Mouse (Mus musculus) neural tube, embryonic 14.5 days (tissue): ENCODE measurements around the gene Arpc2. TPM values are rescaled to one million over a fixed set of nuclear protein-coding genes. Genes with fewer than 3 reads are reported as not detected.

Experiments used
- ATAC-seq: fragments of 200-750 bp; cut with Nextera tagmentation; 2 replicates; pipeline ENCODE4 v1.8.0; 2017; ENCODE audit warnings: low read depth, mild to moderate bottlenecking, moderate TSS enrichment, moderate library complexity
- H3K27ac ChIP-seq: fragments of 300-500 bp; sonication (generic); 2 replicates; pipeline ENCODE4 v1.5.1; 2014; ENCODE audit warnings: low read depth, mild to moderate bottlenecking, control low read depth, low read length, moderate library complexity, mixed read lengths
- H3K27me3 ChIP-seq: fragments of 300-500 bp; sonication (generic); 2 replicates; pipeline ENCODE4 v1.6.1; 2014; ENCODE audit warnings: low read length; ENCODE audit not compliant: control insufficient read depth, insufficient read depth
- H3K36me3 ChIP-seq: fragments of 300-500 bp; sonication (generic); 2 replicates; pipeline ENCODE4 v1.6.1; 2014; ENCODE audit warnings: low read length, mixed read lengths; ENCODE audit not compliant: control insufficient read depth, insufficient read depth
- H3K4me1 ChIP-seq: fragments of 300-500 bp; sonication (generic); 2 replicates; pipeline ENCODE4 v1.6.1; 2014; ENCODE audit warnings: low read length; ENCODE audit not compliant: control insufficient read depth, insufficient read depth
- H3K4me2 ChIP-seq: fragments of 300-500 bp; sonication (generic); 2 replicates; pipeline ENCODE4 v1.6.1; 2014; ENCODE audit warnings: mild to moderate bottlenecking, low read depth, low read length, control low read depth
- H3K4me3 ChIP-seq: fragments of 300-500 bp; sonication (generic); 2 replicates; pipeline ENCODE4 v1.5.1; 2014; ENCODE audit warnings: low read depth, low read length, control low read depth, mixed read lengths
- H3K9ac ChIP-seq: fragments of 300-500 bp; sonication (generic); replicated peaks from 2 replicates; pipeline ENCODE4 v1.6.1; 2014; ENCODE audit warnings: low read depth, mild to moderate bottlenecking, control low read depth, low read length, mixed read lengths
- H3K9me3 ChIP-seq: fragments of 300-500 bp; sonication (generic); 2 replicates; pipeline ENCODE4 v1.6.1; 2016; ENCODE audit warnings: low read length; ENCODE audit not compliant: control insufficient read depth
- WGBS: fragments of 180-500 bp; shearing (Covaris S2); extraction: QIAGEN DNeasy Blood & Tissue Kit; methylation state at CpG from one replicate; pipeline ENCODE4 v1.1.7; 2014; 5-methylcytosine and 5-hydroxymethylcytosine counted together
- polyA plus RNA-seq: library from polyadenylated mRNA; unstranded; fragments of >200 nt; fragmentation: Nextera tagmentation; extraction: Ambion mirVana; gene quantifications from 2 replicates; pipeline ENCODE4 v1.2.1, GENCODE M21; 2014

Gene Arpc2
- polyA plus RNA-seq, 1 experiment from 2014 or later = 294 TPM

GRCm38 (mm10) chr1:74292331-74293020 is 56.6 kb downstream of the Arpc2 start:
- 88% methylated on average over 11 of the region's 11 CpGs for WGBS
- Histone ChIP-seq H3K4me3 (no peak overlapping the region), H3K27me3 (no peaks in the 10 kb centered on the region), H3K9ac (no peak overlapping the region), H3K4me1 (peaks cover 13% of the 10 kb centered on the region; the same call in 1 of the 2 replicates), H3K36me3 (0 out of 2 replicates have a peak, but pooled peaks cover 3% of the 10 kb centered on the region), H3K27ac (no peak overlapping the region), H3K4me2 (no peak overlapping the region), H3K9me3 (no peaks in the 10 kb centered on the region)
- ATAC-seq = no peak

- Histone ChIP-seq H3K36me3 (peaks cover 3% of the 10 kb centered on the region; the same call in 1 of the 2 replicates), H3K4me2 (no peak overlapping the region), H3K4me3 (no peak overlapping the region), H3K27ac (no peak overlapping the region), H3K27me3 (no peaks in the 10 kb centered on the region), H3K9me3 (no peaks in the 10 kb centered on the region), H3K9ac (no peak overlapping the region), H3K4me1 (peaks cover 13% of the 10 kb centered on the region; the same call in 1 of the 2 replicates)
- no peak for ATAC-seq
- WGBS = 87% methylated on average over 8 of the region's 8 CpGs
Observed at GRCm38 (mm10) chr1:74293306-74293960, 57.5 kb downstream of the Arpc2 start.

GRCm38 (mm10) chr1:74294090-74294643 is 58.3 kb downstream of the Arpc2 start:
- Histone ChIP-seq H3K9me3 (no peaks in the 10 kb centered on the region), H3K27me3 (no peaks in the 10 kb centered on the region), H3K4me1 (peaks cover 13% of the 10 kb centered on the region; the same call in 1 of the 2 replicates), H3K36me3 (peaks cover 3% of the 10 kb centered on the region; the same call in 1 of the 2 replicates), H3K4me3 (no peak overlapping the region), H3K27ac (no peak overlapping the region), H3K9ac (no peak overlapping the region), H3K4me2 (no peak overlapping the region)
- WGBS = 88% methylated on average over 3 of the region's 3 CpGs
- no peak for ATAC-seq

- no peak overlapping the region for H3K9ac ChIP-seq
- no peaks in the 10 kb centered on the region for H3K9me3 ChIP-seq
- peaks cover 3% of the 10 kb centered on the region; the same call in 1 of the 2 replicates for H3K36me3 ChIP-seq
- ATAC-seq = 0 out of 2 replicates have a peak, but pooled peaks have one; percentile 18
- H3K27ac ChIP-seq = peak overlapping the region; percentile 82
- peaks cover 13% of the 10 kb centered on the region; the same call in 1 of the 2 replicates for H3K4me1 ChIP-seq
- no peak overlapping the region for H3K4me3 ChIP-seq
- 85% methylated on average over 6 of the region's 6 CpGs for WGBS
- H3K27me3 ChIP-seq = no peaks in the 10 kb centered on the region
- no peak overlapping the region for H3K4me2 ChIP-seq
Observed at GRCm38 (mm10) chr1:74294733-74295455, 59.0 kb downstream of the Arpc2 start.

GRCm38 (mm10) chr1:74295456-74296171 is 59.7 kb downstream of the Arpc2 start:
- peak overlapping the region; percentile 82 for H3K27ac ChIP-seq
- peak overlapping the region; percentile 22; the same call in 1 of the 2 replicates for H3K4me2 ChIP-seq
- peak; percentile 88 for ATAC-seq
- no peak overlapping the region for H3K4me3 ChIP-seq
- no peaks in the 10 kb centered on the region for H3K27me3 ChIP-seq
- 16% methylated on average over 9 of the region's 9 CpGs for WGBS
- peaks cover 3% of the 10 kb centered on the region; the same call in 1 of the 2 replicates for H3K36me3 ChIP-seq
- H3K9me3 ChIP-seq = no peaks in the 10 kb centered on the region
- 0 out of 2 replicates have a peak overlapping the region, but pooled peaks have one; percentile 21 for H3K9ac ChIP-seq
- peaks cover 10% of the 10 kb centered on the region; the same call in 1 of the 2 replicates for H3K4me1 ChIP-seq

- Histone ChIP-seq H3K4me2 (peak overlapping the region; percentile 22; the same call in 1 of the 2 replicates), H3K4me3 (no peak overlapping the region), H3K4me1 (peaks cover 10% of the 10 kb centered on the region; the same call in 1 of the 2 replicates), H3K9ac (no peak overlapping the region), H3K36me3 (peaks cover 3% of the 10 kb centered on the region; the same call in 1 of the 2 replicates), H3K27ac (peak overlapping the region; percentile 82), H3K9me3 (no peaks in the 10 kb centered on the region), H3K27me3 (no peaks in the 10 kb centered on the region)
- ATAC-seq = no peak
- WGBS = 70% methylated on average over 6 of the region's 6 CpGs
Observed at GRCm38 (mm10) chr1:74296477-74296876, 60.6 kb downstream of the Arpc2 start.

GRCm38 (mm10) chr1:74297269-74297668 is 61.4 kb downstream of the Arpc2 start:
- no peaks in the 10 kb centered on the region for H3K27me3 ChIP-seq
- no peak overlapping the region for H3K4me3 ChIP-seq
- H3K9me3 ChIP-seq = no peaks in the 10 kb centered on the region
- peaks cover 10% of the 10 kb centered on the region; the same call in 1 of the 2 replicates for H3K4me1 ChIP-seq
- WGBS = 86% methylated on average over 3 of the region's 3 CpGs
- peak overlapping the region; percentile 16; the same call in 1 of the 2 replicates for H3K27ac ChIP-seq
- no peak overlapping the region for H3K9ac ChIP-seq
- peaks cover 3% of the 10 kb centered on the region; the same call in 1 of the 2 replicates for H3K36me3 ChIP-seq
- H3K4me2 ChIP-seq = no peak overlapping the region
- ATAC-seq = no peak

- Histone ChIP-seq H3K4me1 (peaks cover 10% of the 10 kb centered on the region; the same call in 1 of the 2 replicates), H3K4me2 (no peak overlapping the region), H3K9me3 (no peaks in the 10 kb centered on the region), H3K27ac (no peak overlapping the region), H3K9ac (no peak overlapping the region), H3K27me3 (no peaks in the 10 kb centered on the region), H3K36me3 (peaks cover 3% of the 10 kb centered on the region; the same call in 1 of the 2 replicates), H3K4me3 (no peak overlapping the region)
- 88% methylated on average over 5 of the region's 5 CpGs for whole genome bisulfite sequencing
- no peak for ATAC-seq
Observed at GRCm38 (mm10) chr1:74298157-74298750, 62.4 kb downstream of the Arpc2 start.
